Mouse (Mus musculus) kidney, adult 2 months (tissue): ENCODE results near the gene Ralgapa2.

ENCODE experiments used
- CTCF ChIP-seq: fragments of 200-500 bp; conservative IDR thresholded peaks from 2 replicates; pipeline ENCODE4 v1.5.1; 2011; ENCODE audit warnings: low read depth, mild to moderate bottlenecking, control low read depth, low read length, moderate library complexity, mixed read lengths; ENCODE audit not compliant: insufficient read depth, insufficient read length
- POLR2A ChIP-seq: fragments of 200-500 bp; IDR thresholded peaks from one replicate; pipeline ENCODE4 v1.6.1; 2011; ENCODE audit warnings: low read depth, low read length, control low read depth

DNA sequence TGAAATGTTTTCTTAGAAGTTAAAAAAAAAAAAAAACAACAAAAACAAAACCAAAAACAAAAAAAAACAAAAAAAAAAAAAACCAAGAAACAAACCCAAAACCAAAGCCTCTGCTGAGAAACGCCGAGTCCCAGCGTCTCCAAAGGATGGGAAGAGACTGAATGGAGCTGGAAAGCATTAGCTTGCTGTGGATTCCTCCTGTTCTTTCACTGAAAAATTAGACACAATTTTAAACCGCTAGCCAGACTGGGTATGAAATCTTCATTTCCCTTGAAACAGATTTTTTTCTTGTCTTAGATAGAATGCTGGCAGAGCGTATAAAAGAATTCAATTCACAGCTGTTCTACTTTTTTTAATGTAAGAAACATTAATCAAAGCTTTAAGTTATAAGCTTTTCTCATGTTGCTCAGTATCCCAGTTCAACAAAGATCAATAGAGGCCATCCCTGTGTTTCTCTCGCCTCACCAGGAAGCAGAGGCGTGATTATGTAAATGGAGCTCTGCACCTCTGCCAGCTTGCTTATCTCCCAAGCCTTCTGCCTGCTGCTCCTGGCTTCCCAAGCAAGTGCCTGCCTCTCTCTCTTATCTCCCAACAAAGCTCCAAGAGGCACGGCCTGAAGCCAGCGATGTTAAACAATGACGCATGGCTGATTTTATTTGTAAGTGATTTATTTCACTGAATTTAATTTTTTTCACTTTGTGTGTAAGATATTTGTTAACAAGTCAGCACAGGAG is 253.2 kb downstream of the Ralgapa2 start:
- no peak for TF ChIP-seq CTCF
- no peak for TF ChIP-seq POLR2A
